Mouse (Mus musculus): ENCODE data around the gene Cacul1. TPM values are rescaled to one million over a fixed set of nuclear protein-coding genes. Genes with fewer than 3 reads are reported as not detected.
"Not testable (repeated sequence)": the region's sequence is repeated elsewhere in the genome, so short reads cannot be mapped to it uniquely, and the experiment has no call there.

Gene Cacul1
- 32.2 and 35.5 TPM in 2 replicates for polyA plus RNA-seq (2016; fragmentation: Nextera tagmentation; extraction: Ambion mirVana)

DNA sequence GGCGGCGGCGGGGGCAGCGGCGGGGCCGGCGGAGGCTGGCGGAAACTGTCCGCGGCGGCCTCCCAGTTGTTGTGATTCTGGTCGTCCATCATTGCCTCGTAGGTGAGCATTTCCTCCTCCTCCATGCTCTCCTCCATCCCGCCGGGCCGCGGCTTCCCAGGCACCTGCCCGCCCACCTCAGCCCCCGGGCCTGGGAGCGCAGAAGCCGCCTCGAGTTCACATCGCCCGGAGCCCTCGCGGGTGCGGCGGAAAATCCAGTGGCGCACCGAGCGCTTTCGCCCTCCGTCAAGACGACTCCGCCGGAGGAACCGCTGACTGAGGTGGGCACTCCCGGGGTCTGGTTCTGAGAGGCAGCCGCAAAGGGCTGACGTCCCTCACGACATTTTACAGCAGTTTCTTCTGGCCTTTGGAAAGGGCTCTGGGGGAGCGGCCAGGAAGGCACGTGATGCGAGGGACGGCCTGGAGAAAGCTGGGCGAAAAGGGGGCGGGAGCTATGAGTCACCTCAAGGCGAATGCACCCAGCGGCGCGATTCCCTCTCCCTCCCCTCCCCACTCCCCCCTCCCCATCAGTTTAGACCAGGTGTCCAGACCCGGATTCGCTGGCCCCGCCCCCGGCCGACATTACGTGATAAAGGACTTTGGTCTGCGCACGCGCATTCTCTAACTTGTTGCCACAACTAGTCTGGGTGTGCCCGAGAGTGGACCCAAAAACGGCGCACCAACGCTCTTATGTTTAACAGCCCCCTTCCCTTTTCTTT is at the start of gene Cacul1:
TSS of gene Cacul1 (minus strand) at position 444 of the 758 bp plus-strand sequence.
- WGBS = under 1% methylated on average over 64 of the region's 64 CpGs
- peak within 1 kb of the TSS; percentile 96 for H3K27ac ChIP-seq
- H3K36me3 ChIP-seq = 0 out of 2 replicates have a peak, but pooled peaks cover 8% of the 10 kb centered on the region
- H3K27me3 ChIP-seq (ENCODE audit: low read depth, poor library complexity, severe bottlenecking) = no peaks in the 10 kb centered on the region
- peaks cover 19% of the 10 kb centered on the region for H3K4me1 ChIP-seq
- peak; percentile 99 for DNase-seq (ENCODE audit: low spot score)
- no peaks in the 10 kb centered on the region for H3K9me3 ChIP-seq (replicated peaks)
- H3K4me3 ChIP-seq = peak within 1 kb of the TSS; percentile 95

DNA sequence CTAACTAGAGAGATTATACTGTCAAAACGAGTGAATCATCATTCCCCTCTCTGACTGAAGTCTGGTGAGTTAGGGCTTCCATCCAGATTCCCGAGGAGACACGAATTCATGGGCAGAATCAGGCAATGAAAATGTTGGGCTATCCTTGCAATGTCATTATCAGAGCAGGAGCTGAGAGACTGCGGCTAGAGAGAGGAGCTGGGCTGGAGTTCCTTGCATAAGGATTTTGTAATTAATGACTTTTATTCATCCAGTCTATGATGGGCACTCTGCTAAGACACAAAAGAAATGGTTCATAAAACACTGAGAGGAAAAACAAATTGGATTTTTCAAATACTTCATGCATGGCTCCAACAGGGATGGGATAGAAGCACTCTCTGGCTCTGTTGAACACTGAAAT is 38.6 kb upstream of the Cacul1 start:
- H3K4me3 ChIP-seq = no peak overlapping the region
- WGBS = 75% methylated on average over 4 of the region's 4 CpGs
- H3K4me1 ChIP-seq = no peaks in the 10 kb centered on the region
- H3K27ac ChIP-seq = no peak overlapping the region
- H3K9me3 ChIP-seq (replicated peaks) = no peaks in the 10 kb centered on the region
- no peaks in the 10 kb centered on the region for H3K36me3 ChIP-seq
- DNase-seq (ENCODE audit: low spot score) = no peak
- no peaks in the 10 kb centered on the region for H3K27me3 ChIP-seq (ENCODE audit: low read depth, poor library complexity, severe bottlenecking)

DNA sequence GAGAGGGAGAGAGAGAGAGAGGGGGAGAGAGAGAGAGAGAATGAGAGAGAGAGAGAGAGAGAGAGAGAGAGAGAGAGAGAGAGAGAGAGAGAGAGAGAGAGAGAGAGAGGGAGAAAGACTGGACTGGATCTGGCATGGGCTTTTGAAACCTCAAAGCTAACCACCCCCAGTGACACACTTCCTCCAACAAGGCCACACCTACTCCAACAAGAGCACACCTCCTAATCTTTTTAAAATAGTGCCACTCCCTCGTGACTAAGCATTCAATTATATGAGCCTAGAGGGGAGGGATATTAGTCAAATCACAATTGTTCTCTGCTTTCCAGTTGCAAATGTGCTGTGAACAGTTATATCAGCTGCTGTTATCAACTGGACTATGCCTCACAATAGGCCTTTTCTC is 36.2 kb upstream of the Cacul1 start:
- no peaks in the 10 kb centered on the region for H3K36me3 ChIP-seq

DNA sequence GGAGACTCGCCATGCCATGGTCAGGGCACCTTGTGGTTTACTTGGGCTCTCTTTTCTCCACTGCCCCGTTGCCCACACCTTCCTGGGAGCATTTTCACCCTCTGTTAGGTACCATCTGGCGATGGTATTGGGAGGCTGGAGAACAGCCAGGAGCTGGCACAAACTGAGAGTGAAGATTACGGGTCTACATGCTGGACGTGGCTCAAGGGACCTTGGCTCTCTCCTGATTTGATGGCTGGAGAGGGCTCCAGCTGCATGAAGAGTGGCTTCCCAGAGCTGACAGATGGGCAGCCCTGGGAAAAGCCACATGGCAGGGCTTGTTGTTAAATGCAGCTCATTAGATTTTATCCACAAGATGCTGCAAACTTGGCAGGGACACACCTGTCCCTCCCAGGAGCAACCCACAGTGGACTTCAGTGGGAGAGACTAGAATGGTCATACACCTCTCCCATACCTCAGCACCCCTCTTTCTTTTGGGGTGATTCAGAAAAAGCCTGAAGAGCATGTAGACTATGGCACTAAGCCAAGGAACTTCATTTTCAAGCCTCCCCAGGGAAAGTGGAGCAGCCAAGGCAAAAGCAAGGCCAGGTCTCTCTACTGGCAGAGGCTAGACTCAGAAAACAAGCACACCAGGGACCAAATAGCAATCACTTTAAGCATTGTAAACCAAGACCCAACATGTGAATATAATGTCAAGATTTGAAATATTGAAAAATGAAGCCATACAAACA is 34.8 kb upstream of the Cacul1 start:
- Histone ChIP-seq H3K27me3 (ENCODE audit: low read depth, poor library complexity, severe bottlenecking) (no peaks in the 10 kb centered on the region), H3K36me3 (no peaks in the 10 kb centered on the region), H3K4me1 (no peaks in the 10 kb centered on the region), H3K27ac (no peak overlapping the region), H3K9me3 (replicated peaks) (no peaks in the 10 kb centered on the region), H3K4me3 (no peak overlapping the region)
- no peak for DNase-seq (ENCODE audit: low spot score)
- WGBS = 83% methylated on average over 5 of the region's 5 CpGs

More for the DNA sequence above, 36.2 kb upstream of the Cacul1 start:
- WGBS = 30% methylated on average over 1 of the region's 1 CpGs
- no peak for DNase-seq (ENCODE audit: low spot score)
- H3K4me1 ChIP-seq = no peaks in the 10 kb centered on the region
- no peaks in the 10 kb centered on the region for H3K9me3 ChIP-seq (replicated peaks)
- H3K27ac ChIP-seq = no peak overlapping the region
- H3K4me3 ChIP-seq = no peak overlapping the region
- no peaks in the 10 kb centered on the region for H3K27me3 ChIP-seq (ENCODE audit: low read depth, poor library complexity, severe bottlenecking)

DNA sequence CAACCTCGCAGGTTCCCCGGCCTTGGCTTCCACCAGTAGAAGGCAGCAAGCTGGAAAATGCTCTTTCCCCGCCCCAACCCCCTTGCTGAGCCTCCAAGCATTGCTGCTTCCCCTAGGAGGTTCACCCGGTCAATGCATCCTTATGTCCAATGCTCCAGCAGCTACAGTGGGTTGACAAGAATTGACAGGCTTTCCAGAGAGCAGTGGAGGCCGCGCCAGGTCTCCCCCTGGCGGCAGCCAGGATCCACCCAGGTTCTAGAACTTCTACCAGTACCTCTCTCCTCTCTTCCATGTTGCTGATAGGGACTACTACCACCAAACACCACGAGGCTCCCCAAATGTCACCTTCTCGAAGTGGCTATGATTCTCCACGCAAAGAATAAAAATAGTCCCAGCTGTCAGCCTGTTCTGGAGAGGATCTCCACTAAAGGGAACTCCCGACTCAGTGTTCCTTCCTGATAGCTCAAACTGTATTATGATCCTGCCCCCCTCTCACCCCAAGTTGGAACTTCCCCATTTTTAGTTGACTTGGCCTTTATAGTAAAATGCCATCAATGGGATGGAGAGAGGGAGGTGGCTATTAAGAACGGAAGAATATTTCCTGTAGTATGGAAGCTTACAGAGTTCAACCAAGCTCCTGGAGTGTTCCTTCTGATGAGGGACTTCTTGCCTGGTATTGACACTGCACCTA is 30.8 kb upstream of the Cacul1 start:
- H3K4me3 ChIP-seq = no peak overlapping the region
- H3K27me3 ChIP-seq (ENCODE audit: low read depth, poor library complexity, severe bottlenecking) = no peaks in the 10 kb centered on the region
- WGBS = 50% methylated on average over 12 of the region's 12 CpGs
- no peaks in the 10 kb centered on the region for H3K4me1 ChIP-seq
- H3K36me3 ChIP-seq = no peaks in the 10 kb centered on the region
- H3K27ac ChIP-seq = no peak overlapping the region
- no peaks in the 10 kb centered on the region for H3K9me3 ChIP-seq (replicated peaks)
- peak; percentile 39 for DNase-seq (ENCODE audit: low spot score)

DNA sequence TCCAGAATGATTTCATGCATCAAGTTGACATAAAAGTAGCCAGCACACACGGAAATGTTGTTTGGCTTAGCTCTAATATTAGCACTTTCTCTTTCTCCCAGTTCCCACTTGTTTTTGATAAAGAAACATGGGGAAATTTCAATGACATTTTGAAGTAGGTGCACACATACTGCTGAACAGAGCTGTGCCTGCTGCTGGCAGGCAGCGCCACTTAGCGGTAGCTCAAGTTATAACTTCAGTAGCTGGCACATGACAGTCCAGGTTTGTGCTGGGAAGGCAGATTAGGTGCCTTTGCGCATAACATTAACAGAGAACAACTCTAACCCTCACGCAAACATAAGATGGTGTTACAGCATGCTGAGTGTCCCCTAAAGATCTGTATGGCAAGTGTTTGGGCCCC is 27.9 kb upstream of the Cacul1 start:
- no peak overlapping the region for H3K27ac ChIP-seq
- 32% methylated on average over 5 of the region's 5 CpGs for WGBS
- H3K27me3 ChIP-seq (ENCODE audit: low read depth, poor library complexity, severe bottlenecking) = no peaks in the 10 kb centered on the region
- no peak overlapping the region for H3K4me3 ChIP-seq
- no peaks in the 10 kb centered on the region for H3K4me1 ChIP-seq
- H3K36me3 ChIP-seq = no peaks in the 10 kb centered on the region
- DNase-seq (ENCODE audit: low spot score) = peak; percentile 33
- no peaks in the 10 kb centered on the region for H3K9me3 ChIP-seq (replicated peaks)

DNA sequence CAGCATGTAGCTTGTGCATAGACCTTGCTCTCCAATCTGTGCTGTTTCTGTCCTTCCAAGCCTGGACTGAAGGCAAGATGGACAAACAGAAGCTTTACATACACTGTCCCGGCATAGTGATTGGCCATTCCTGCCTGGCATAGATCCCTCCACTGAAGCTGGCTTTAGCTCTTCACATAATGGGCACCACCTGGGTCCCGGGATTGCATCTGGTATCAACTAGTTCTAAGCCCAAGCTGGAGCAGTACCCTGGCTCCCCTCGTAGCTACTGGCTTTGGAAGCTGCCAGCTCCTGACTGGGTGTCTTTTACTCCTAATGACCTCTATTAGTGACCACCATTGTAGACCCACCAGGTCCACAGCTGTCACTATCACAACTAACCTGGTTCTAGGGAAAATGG is 22.8 kb upstream of the Cacul1 start:
- H3K9me3 ChIP-seq (replicated peaks) = no peaks in the 10 kb centered on the region
- DNase-seq (ENCODE audit: low spot score) = no peak
- H3K4me1 ChIP-seq = no peaks in the 10 kb centered on the region
- 85% methylated on average over 3 of the region's 3 CpGs for WGBS
- H3K27ac ChIP-seq = no peak overlapping the region
- H3K27me3 ChIP-seq (ENCODE audit: low read depth, poor library complexity, severe bottlenecking) = no peaks in the 10 kb centered on the region
- no peaks in the 10 kb centered on the region for H3K36me3 ChIP-seq
- no peak overlapping the region for H3K4me3 ChIP-seq

DNA sequence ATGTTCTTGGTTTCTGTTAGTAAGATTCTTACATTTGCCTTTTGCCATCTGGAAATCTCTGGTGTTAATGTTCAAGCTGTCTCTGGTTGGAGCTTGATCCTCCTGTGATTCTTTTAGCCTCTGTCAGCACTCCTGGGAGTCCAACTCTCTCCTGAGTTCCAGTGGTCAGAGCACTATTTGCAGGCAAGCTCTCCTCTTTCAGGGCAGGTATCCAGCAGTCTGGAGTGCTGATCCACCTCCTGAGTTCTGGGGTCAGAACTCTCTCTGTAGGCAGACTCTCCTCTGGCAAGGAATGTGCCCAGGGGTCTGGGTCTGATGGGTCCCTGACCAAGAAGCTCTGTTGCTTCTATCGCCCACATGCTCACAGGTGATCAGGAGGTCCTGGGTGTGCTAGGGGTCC is 21.2 kb upstream of the Cacul1 start:
- not testable (repeated sequence) for H3K36me3 ChIP-seq; H3K27ac ChIP-seq; H3K4me1 ChIP-seq; H3K9me3 ChIP-seq (replicated peaks); H3K27me3 ChIP-seq (ENCODE audit: low read depth, poor library complexity, severe bottlenecking); DNase-seq (ENCODE audit: low spot score); H3K4me3 ChIP-seq
- WGBS = 92% methylated on average over 1 of the region's 1 CpGs

DNA sequence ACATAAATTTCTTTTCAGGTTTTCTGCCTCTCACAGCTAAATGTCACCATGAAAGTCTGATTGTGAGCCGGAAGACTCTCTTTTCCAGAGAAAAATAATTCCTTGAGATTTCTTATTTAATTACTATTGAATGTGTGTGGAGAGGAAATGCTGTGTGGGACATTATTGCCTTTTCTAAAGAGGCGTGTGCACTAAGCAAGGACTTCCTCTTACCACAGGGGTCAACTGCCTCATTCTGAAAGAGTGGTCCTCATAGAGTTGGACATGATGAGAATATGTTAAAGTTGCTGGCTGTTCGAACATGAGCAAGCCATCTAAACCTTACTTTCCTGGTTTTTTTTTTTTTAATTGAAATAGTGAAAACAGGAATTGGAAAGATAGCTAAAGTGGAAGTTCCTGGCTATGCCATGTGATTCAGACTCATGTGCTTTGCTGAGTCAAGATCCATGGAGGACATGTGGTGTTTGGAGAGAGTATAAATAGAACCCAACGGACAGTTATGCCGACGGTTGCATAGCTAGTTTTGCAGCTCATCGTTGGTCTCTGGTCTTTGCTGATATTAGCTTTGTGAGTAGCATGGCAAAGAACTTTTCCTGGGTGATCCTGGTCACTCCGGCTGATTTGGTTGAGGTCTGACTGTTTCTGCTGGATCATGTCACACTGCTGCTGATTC is 17.3 kb upstream of the Cacul1 start:
- 93% methylated on average over 8 of the region's 8 CpGs for WGBS
- Histone ChIP-seq H3K27ac (no peak overlapping the region), H3K4me1 (no peaks in the 10 kb centered on the region), H3K36me3 (no peaks in the 10 kb centered on the region), H3K4me3 (no peak overlapping the region), H3K9me3 (replicated peaks) (no peaks in the 10 kb centered on the region), H3K27me3 (ENCODE audit: low read depth, poor library complexity, severe bottlenecking) (no peaks in the 10 kb centered on the region)
- DNase-seq (ENCODE audit: low spot score) = no peak

DNA sequence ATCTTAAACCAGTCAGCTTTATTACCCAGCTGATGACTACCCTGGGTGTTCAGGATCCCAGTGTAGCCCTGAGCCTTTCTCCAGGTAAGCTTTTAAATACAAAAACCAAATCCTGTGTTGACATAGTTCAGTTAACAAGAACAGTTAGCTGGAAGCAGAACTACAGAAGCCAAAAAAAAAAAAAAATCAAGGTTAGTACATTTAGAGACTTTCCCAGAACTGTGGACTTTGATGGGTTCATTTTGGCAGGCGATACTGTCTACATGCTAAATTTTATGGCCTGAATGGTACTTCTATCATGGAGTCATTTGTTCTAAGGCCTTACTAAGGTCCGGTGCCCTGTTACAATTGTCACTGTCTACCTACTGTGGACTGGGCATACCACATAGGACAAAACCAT is 8.8 kb upstream of the Cacul1 start:
- no peaks in the 10 kb centered on the region for H3K4me1 ChIP-seq
- 94% methylated on average over 2 of the region's 2 CpGs for WGBS
- no peak overlapping the region for H3K27ac ChIP-seq
- no peaks in the 10 kb centered on the region for H3K9me3 ChIP-seq (replicated peaks)
- H3K27me3 ChIP-seq (ENCODE audit: low read depth, poor library complexity, severe bottlenecking) = no peaks in the 10 kb centered on the region
- H3K4me3 ChIP-seq = no peak overlapping the region
- H3K36me3 ChIP-seq = no peaks in the 10 kb centered on the region
- DNase-seq (ENCODE audit: low spot score) = no peak

DNA sequence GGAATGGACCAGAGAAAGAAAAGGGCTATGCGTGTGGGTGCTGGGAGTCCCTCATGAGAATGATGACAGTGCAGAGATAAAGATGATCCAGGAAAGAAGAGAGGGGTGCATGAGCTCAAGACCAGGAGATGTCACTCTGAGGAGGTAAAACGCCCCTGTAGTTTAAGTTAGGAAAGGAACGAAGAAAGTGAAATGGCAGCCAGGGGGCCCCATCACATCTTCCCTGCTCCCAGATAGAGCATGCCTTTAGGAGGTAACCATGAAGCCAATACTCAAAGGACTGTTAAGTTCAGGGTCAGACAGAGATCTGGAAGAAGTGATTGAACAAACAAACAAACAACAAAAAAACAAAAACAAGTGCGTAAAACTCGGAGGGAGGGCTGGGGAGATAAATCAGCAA is 5.8 kb upstream of the Cacul1 start:
- no peaks in the 10 kb centered on the region for H3K9me3 ChIP-seq (replicated peaks)
- DNase-seq (ENCODE audit: low spot score) = no peak
- H3K4me3 ChIP-seq = no peak overlapping the region
- WGBS = 71% methylated on average over 5 of the region's 5 CpGs
- no peak overlapping the region for H3K27ac ChIP-seq
- H3K27me3 ChIP-seq (ENCODE audit: low read depth, poor library complexity, severe bottlenecking) = no peaks in the 10 kb centered on the region
- H3K36me3 ChIP-seq = no peaks in the 10 kb centered on the region
- 0 out of 2 replicates have a peak, but pooled peaks cover under 1% of the 10 kb centered on the region for H3K4me1 ChIP-seq

DNA sequence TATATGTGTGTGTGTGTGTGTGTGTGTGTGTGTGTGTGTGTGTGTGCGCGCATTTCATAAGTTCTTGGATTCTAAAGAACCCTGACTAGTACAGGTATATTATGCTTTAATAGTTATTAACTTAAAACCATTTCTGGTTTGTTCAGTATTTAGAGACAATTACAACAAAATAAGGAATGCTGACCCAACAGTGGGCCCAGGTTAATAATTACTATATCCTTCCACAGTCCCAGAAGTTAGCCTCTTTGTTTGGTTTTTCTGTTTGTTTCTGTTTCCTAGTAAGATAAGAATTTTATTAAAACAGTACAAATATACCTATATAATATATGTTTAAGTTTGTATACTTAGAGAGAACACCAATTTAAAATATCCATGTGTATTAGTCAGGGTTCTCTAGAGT is 2.4 kb upstream of the Cacul1 start:
- Histone ChIP-seq H3K9me3 (replicated peaks) (no peaks in the 10 kb centered on the region), H3K4me1 (peaks cover 14% of the 10 kb centered on the region), H3K27ac (no peak overlapping the region), H3K4me3 (no peak overlapping the region), H3K36me3 (no peaks in the 10 kb centered on the region), H3K27me3 (ENCODE audit: low read depth, poor library complexity, severe bottlenecking) (no peaks in the 10 kb centered on the region)
- 100% methylated on average over 2 of the region's 2 CpGs for WGBS
- DNase-seq (ENCODE audit: low spot score) = no peak

Measured in limb, embryonic 10.5 days (tissue).